Mouse (Mus musculus): ENCODE measurements around the gene Pax7. TPM values are rescaled to one million over a fixed set of nuclear protein-coding genes. Genes with fewer than 3 reads are reported as not detected.

Pax7 gene
- polyA plus RNA-seq, 1 experiment from 2014 or later, result not detected

DNA sequence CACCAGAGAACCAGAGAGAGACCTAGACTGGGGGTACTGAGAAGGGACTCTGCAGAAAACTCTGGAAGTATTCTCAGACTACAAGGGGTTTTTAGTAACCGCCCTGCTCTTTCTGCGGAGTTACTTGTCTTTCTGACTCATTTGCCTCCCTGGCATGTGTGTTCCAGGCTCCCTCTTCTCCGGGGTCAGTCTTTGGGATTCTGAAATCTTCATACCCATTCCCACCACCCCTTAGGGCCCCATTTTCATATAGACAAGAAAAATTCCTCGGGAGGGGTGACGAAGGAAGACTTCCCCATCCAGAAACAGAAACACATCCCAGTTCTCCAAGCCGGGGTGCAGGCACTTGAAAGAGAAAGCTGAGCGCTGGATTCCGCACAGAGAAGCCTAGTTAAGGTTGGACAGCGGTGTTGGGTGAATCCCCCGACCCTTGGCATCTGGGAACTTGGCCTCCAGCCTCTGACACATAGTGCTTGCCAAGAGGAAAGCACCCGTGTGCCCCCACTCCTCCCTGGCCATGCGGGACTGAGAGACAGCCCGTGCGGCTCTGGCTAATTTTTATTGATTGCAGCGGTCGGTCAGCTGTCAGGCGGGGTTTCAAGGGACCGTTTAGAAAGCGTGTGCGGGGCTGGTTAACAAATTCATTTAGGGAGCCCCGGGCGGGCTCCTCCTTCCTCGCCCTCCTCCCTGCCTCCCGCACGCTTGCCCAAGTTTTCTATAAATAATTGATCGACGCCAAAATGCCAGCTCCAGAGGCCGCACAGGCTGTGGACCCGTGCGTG lies 5.6 kb downstream of the Pax7 start:
- Histone ChIP-seq H3K36me3 (ENCODE audit: control insufficient read depth, insufficient read depth) (no peaks in the 10 kb centered on the region), H3K27me3 (ENCODE audit: control insufficient read depth, insufficient read depth, low read length) (peaks cover 99% of the 10 kb centered on the region), H3K9me3 (replicated peaks; ENCODE audit: control insufficient read depth, low read length) (no peaks in the 10 kb centered on the region), H3K4me1 (ENCODE audit: control insufficient read depth, insufficient read depth, low read length) (peaks cover 3% of the 10 kb centered on the region; the same call in 1 of the 2 replicates), H3K4me2 (ENCODE audit: low read depth, low read length) (no peak overlapping the region), H3K27ac (ENCODE audit: low read length) (no peak overlapping the region), H3K9ac (ENCODE audit: low read length) (no peak overlapping the region), H3K4me3 (ENCODE audit: low read length) (0 out of 2 replicates have a peak overlapping the region, but pooled peaks have one; percentile 10)
- under 1% methylated on average over 30 of the region's 30 CpGs for WGBS
- ATAC-seq (replicated peaks; ENCODE audit: extremely low read depth, insufficient read depth, low FRiP score), result no peak

DNA sequence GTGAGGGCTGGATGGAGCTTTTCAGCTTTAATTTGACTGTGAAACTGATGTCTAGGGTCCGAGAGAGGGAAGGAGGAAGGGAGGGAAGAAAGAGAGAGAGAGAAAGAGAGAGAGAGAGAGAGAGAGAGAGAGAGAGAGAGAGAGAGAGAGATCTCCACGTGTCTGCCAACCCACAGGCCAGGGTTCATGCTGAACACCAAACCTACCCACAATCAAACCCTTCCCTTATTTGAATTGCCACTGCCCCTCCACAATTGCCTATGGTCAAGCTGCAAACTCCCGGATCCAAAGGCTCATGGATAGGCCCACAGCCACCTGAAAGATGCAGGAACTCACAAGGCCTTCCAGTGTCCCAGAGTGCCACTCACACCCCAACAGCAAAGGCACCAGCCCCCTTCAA lies 7.1 kb downstream of the Pax7 start:
- H3K27me3 ChIP-seq (ENCODE audit: control insufficient read depth, insufficient read depth, low read length), result peaks cover 99% of the 10 kb centered on the region
- 0% methylated on average over 3 of the region's 3 CpGs for WGBS
- no peak for ATAC-seq (replicated peaks; ENCODE audit: extremely low read depth, insufficient read depth, low FRiP score)
- H3K27ac ChIP-seq (ENCODE audit: low read length), result no peak overlapping the region
- no peak overlapping the region for H3K4me2 ChIP-seq (ENCODE audit: low read depth, low read length)
- H3K9ac ChIP-seq (ENCODE audit: low read length), result no peak overlapping the region
- H3K4me3 ChIP-seq (ENCODE audit: low read length), result no peak overlapping the region
- H3K36me3 ChIP-seq (ENCODE audit: control insufficient read depth, insufficient read depth), result no peaks in the 10 kb centered on the region
- H3K4me1 ChIP-seq (ENCODE audit: control insufficient read depth, insufficient read depth, low read length), result peaks cover 7% of the 10 kb centered on the region; the same call in 1 of the 2 replicates
- no peaks in the 10 kb centered on the region for H3K9me3 ChIP-seq (replicated peaks; ENCODE audit: control insufficient read depth, low read length)

DNA sequence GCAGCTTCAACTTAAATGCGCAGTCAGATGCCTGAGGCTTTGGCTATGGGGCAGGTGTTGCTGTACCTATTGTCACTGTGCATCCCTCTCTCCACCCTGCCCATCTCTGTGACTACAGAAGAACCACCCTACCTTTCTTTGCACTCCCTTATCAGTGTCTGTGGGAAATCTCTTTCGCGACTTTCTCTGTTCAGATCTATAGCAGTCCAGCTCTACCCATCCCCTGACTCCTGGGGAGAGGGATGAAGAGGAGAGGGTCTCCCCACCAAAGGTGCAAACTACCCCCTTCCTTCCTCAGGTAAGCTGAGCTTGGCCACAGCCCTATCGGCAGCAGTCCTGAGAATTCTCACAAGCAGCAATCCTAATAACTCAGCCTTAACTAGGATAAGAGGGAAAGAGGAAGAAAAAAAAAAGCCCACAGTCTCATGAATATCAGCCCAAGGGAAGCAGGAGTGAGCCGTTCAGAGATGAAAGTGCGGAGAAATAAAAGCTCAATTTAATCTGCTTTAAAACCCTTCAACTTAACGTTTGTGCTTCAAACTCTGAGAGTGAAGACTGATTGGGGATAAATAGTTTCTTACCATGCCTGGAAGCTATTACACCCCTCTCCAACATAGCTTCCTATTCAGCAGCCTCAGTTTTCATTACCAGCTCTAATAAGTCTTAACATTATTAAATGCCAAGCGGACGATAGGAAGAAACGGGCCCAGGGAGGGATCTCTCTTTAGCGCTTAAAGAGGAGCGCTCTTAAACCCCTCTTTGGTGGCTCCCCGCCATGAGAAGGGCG lies 7.8 kb downstream of the Pax7 start:
- Histone ChIP-seq H3K9ac (ENCODE audit: low read length) (no peak overlapping the region), H3K4me3 (ENCODE audit: low read length) (no peak overlapping the region), H3K27ac (ENCODE audit: low read length) (no peak overlapping the region), H3K4me2 (ENCODE audit: low read depth, low read length) (no peak overlapping the region), H3K36me3 (ENCODE audit: control insufficient read depth, insufficient read depth) (no peaks in the 10 kb centered on the region), H3K4me1 (ENCODE audit: control insufficient read depth, insufficient read depth, low read length) (peaks cover 8% of the 10 kb centered on the region; the same call in 1 of the 2 replicates), H3K27me3 (ENCODE audit: control insufficient read depth, insufficient read depth, low read length) (peaks cover 98% of the 10 kb centered on the region), H3K9me3 (replicated peaks; ENCODE audit: control insufficient read depth, low read length) (no peaks in the 10 kb centered on the region)
- WGBS, result 2% methylated on average over 14 of the region's 14 CpGs
- no peak for ATAC-seq (replicated peaks; ENCODE audit: extremely low read depth, insufficient read depth, low FRiP score)

DNA sequence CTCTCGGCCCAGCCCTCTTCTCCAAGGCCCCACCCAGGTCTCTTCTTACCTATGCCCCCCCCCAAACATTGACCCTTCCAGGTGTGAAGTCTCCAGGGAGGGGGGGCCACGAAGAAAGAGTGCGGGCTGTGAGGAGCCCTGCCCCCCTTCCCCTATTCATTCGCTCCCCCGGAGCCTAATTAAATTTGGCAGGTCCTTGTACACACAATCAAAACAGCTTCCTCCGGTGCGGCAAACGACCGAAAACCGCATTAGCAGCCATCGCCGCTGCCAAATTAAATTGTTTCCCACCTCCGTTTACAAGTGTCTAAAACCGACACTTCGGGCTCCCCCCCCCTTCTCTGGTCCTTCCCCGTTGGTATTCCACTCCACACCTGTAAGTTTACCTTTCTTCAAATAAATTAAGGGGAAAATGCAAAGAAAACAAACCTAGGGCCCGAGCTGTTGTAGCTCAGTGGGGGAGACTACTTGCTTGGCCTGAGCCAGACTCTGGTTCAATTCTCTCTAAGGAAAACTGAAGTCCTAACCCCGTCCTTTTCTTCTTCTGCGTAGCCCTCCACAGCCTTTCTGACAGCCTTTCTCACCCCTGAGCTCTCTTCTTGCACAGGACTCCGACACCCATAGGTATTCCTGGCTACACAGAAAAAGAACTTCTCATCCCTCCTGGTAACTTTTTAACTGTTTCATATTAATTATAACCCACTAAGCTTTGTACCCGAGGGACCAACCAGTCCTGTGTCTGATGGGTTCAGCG lies 8.6 kb downstream of the Pax7 start:
- H3K36me3 ChIP-seq (ENCODE audit: control insufficient read depth, insufficient read depth), result no peaks in the 10 kb centered on the region
- peaks cover 97% of the 10 kb centered on the region for H3K27me3 ChIP-seq (ENCODE audit: control insufficient read depth, insufficient read depth, low read length)
- H3K4me2 ChIP-seq (ENCODE audit: low read depth, low read length), result no peak overlapping the region
- peaks cover 8% of the 10 kb centered on the region; the same call in 1 of the 2 replicates for H3K4me1 ChIP-seq (ENCODE audit: control insufficient read depth, insufficient read depth, low read length)
- H3K4me3 ChIP-seq (ENCODE audit: low read length), result no peak overlapping the region
- H3K27ac ChIP-seq (ENCODE audit: low read length), result no peak overlapping the region
- no peak overlapping the region for H3K9ac ChIP-seq (ENCODE audit: low read length)
- ATAC-seq (replicated peaks; ENCODE audit: extremely low read depth, insufficient read depth, low FRiP score), result no peak
- H3K9me3 ChIP-seq (replicated peaks; ENCODE audit: control insufficient read depth, low read length), result no peaks in the 10 kb centered on the region
- 1% methylated on average over 22 of the region's 22 CpGs for whole genome bisulfite sequencing

DNA sequence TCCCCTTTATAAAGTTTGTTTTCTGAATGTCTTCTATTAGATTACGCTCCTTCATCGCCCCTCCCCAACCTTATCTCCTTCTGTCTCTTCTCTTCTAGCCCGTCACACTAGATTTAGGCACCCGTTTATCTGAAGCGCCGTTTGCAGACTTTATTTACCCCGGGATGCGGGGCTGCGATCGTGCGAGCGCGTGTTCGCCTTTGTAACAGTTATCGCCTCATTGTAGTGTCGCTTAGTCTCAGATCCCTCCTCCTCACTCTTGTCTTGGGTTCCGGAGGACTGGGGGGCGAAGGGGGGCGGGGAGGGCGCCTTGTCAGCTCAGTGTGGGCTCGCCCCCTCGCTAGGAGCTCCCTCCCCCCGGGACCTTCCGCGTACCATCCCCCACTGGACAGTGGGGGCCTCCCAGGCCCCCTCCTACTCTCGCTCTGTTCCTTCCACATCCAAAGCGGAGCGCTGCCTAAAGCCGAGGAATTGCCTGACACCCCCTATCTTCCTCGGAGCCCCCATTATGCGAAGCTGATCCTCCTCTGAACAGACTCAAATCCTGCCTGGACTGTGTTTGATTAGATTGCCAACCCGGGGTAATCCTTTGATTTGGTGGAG lies 9.4 kb downstream of the Pax7 start:
- Histone ChIP-seq H3K4me1 (ENCODE audit: control insufficient read depth, insufficient read depth, low read length) (peaks cover 8% of the 10 kb centered on the region; the same call in 1 of the 2 replicates), H3K36me3 (ENCODE audit: control insufficient read depth, insufficient read depth) (no peaks in the 10 kb centered on the region), H3K9me3 (replicated peaks; ENCODE audit: control insufficient read depth, low read length) (no peaks in the 10 kb centered on the region), H3K9ac (ENCODE audit: low read length) (no peak overlapping the region), H3K4me3 (ENCODE audit: low read length) (no peak overlapping the region), H3K4me2 (ENCODE audit: low read depth, low read length) (no peak overlapping the region), H3K27me3 (ENCODE audit: control insufficient read depth, insufficient read depth, low read length) (peaks cover 97% of the 10 kb centered on the region), H3K27ac (ENCODE audit: low read length) (no peak overlapping the region)
- WGBS, result 2% methylated on average over 32 of the region's 32 CpGs
- ATAC-seq (replicated peaks; ENCODE audit: extremely low read depth, insufficient read depth, low FRiP score), result no peak

DNA sequence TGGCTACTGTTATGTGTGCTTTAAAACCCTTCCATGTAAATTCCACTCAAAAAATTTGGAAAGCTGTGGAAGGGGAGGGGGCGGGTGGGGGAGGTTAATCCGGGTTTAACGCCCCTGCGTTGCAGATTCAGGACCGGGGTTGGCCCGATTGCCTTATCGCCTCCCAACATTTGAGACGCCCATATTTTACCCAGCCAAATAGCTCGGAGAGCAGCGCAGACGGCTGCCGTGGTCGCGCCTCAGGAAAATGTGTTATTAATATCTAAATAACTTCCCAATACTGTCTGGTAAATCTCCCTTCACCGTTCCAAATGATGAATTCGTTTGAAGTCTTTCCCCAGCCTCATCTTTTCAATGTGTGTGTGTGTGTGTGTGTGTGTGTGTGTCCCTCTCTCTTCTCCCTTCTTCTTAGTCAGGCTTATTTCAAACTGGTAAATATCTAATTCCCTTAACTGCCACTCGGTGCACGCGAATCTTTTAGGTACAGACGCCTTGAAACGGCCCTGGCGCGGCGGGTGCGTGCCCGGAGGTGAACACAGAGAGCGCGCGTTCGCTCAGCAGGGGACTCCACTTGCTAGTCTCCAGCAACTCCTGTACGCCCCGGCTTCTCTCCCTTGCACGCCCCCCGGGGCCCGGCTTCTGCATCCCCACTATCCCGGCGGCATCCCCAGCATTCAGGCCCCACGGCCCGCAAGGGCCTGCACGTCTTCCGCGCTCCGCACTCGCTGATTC lies 10.0 kb downstream of the Pax7 start:
- no peak overlapping the region for H3K27ac ChIP-seq (ENCODE audit: low read length)
- H3K9me3 ChIP-seq (replicated peaks; ENCODE audit: control insufficient read depth, low read length), result no peaks in the 10 kb centered on the region
- H3K36me3 ChIP-seq (ENCODE audit: control insufficient read depth, insufficient read depth), result no peaks in the 10 kb centered on the region
- no peak overlapping the region for H3K9ac ChIP-seq (ENCODE audit: low read length)
- peaks cover 8% of the 10 kb centered on the region; the same call in 1 of the 2 replicates for H3K4me1 ChIP-seq (ENCODE audit: control insufficient read depth, insufficient read depth, low read length)
- WGBS, result 1% methylated on average over 44 of the region's 44 CpGs
- no peak overlapping the region for H3K4me3 ChIP-seq (ENCODE audit: low read length)
- ATAC-seq (replicated peaks; ENCODE audit: extremely low read depth, insufficient read depth, low FRiP score), result no peak
- no peak overlapping the region for H3K4me2 ChIP-seq (ENCODE audit: low read depth, low read length)
- H3K27me3 ChIP-seq (ENCODE audit: control insufficient read depth, insufficient read depth, low read length), result peaks cover 96% of the 10 kb centered on the region

DNA sequence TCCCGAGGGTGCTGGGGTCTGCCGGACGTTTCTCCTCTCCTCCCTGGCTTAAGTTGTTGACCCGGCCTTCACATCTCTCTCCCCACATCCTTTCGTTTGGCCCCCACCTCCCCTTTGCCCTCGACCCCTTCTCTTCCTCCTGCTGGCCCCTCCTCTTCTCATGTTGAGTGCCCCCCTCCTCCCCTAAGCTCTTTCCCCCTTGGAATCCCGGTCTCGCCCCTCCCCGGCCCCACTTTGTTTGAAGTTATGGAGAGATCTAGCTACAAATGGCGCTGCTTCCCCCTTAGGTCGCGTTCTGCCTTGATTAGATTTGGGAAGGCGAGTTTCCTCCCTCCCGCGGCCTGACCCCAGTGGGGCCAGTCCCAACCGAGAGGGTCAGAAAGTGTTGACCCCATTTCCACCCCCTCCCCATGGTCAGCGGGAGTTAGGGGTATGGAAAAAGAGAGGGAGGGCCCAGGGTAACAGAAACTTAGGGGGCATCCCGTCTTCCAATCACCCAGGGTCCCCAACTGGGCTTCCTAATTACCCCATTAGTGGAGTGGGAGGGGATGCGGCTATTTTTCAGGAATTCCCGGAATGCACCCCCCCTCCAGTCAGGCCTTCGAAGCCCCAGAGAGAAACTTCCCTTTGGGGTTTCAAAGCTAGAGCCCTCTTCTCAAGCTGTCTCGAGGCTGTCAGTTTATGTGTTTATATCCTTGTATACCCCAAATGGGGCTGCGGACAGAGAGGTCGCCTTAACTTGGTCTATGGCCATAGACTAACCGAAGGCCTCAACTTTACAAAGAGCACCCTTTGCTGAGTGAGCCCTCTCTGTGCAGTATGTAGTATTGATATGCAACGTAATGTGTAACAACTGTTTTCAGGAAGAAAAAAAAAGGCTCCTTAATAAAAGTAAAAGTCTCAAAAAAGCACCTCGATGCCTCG lies 10.9 kb downstream of the Pax7 start:
- ATAC-seq (replicated peaks; ENCODE audit: extremely low read depth, insufficient read depth, low FRiP score), result no peak

More for the DNA sequence above, 10.9 kb downstream of the Pax7 start:
- H3K9me3 ChIP-seq (replicated peaks; ENCODE audit: control insufficient read depth, low read length), result no peaks in the 10 kb centered on the region
- H3K27ac ChIP-seq (ENCODE audit: low read length), result no peak overlapping the region
- H3K9ac ChIP-seq (ENCODE audit: low read length), result no peak overlapping the region
- H3K36me3 ChIP-seq (ENCODE audit: control insufficient read depth, insufficient read depth), result no peaks in the 10 kb centered on the region
- no peak overlapping the region for H3K4me2 ChIP-seq (ENCODE audit: low read depth, low read length)
- WGBS, result 2% methylated on average over 28 of the region's 28 CpGs
- H3K27me3 ChIP-seq (ENCODE audit: control insufficient read depth, insufficient read depth, low read length), result peaks cover 96% of the 10 kb centered on the region
- H3K4me1 ChIP-seq (ENCODE audit: control insufficient read depth, insufficient read depth, low read length), result peaks cover 8% of the 10 kb centered on the region; the same call in 1 of the 2 replicates
- no peak overlapping the region for H3K4me3 ChIP-seq (ENCODE audit: low read length)

All from heart, embryonic 16.5 days (tissue).